Mouse (Mus musculus): ENCODE results near the gene Alg9. TPM values are rescaled to one million over a fixed set of nuclear protein-coding genes. Genes with fewer than 3 reads are reported as not detected.
A peak's percentile ranks its signal among the peaks of the same experiment; 100 is the strongest.
"Not testable (repeated sequence)": the region's sequence is repeated elsewhere in the genome, so short reads cannot be mapped to it uniquely, and the experiment has no call there.

Alg9 gene
- polyA plus RNA-seq, 1 experiment from 2014 or later, result 14.3 TPM

DNA sequence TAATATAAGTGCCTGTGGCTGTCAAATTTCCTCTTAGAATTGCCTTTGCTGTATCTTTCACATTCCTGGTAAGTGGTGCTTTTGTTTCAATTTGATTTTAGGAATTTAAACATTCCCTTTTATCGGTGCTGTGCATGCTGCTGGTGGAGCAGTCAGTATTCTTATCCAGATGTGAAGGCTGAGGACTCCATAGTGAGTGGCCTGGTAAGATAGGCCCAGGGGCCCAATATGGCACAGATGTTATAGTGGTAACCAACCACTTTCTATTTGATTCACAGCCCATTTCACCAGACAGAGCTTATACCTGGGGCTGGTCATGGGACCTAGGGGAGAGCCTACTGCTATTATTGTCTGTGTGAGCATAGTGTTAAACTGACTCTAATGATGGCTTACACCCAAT, 41.7 kb downstream of the Alg9 start:
- Histone ChIP-seq H3K4me1 (replicated peaks) (peaks cover 76% of the 10 kb centered on the region), H3K27me3 (no peaks in the 10 kb centered on the region), H3K36me3 (replicated peaks) (peaks cover 24% of the 10 kb centered on the region), H3K4me3 (replicated peaks) (no peak overlapping the region), H3K27ac (replicated peaks) (peak overlapping the region; percentile 86), H3K9ac (no peak overlapping the region), H3K4me2 (0 out of 2 replicates have a peak overlapping the region, but pooled peaks have one; percentile 6), H3K9me3 (replicated peaks) (0 out of 2 replicates have a peak, but pooled peaks cover 3% of the 10 kb centered on the region)
- ATAC-seq (ENCODE audit: insufficient read depth), result peak; percentile 88
- 49% methylated on average over 1 of the region's 1 CpGs for WGBS (ENCODE audit: insufficient replicate concordance)

DNA sequence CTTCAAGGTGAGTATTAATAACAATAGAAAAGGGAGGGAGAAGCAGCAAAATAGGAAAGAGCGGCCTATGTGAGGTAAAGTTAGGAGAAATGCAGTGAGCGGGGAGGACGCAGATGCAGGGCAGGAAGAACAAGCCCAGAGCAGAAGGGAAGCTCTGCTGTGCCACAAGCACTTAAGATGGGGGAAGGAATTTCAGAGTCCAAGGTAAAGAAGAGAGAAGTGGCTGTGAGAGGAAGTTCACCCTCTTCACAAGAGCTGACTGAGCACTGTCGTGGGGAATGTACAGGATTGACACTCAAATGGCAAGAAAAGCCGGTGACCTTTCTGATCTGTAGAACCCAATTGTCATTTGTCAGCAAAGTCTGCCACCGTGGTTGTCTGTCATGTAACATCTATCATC, 43.2 kb downstream of the Alg9 start:
- Histone ChIP-seq H3K27ac (replicated peaks) (peak overlapping the region; percentile 86), H3K9ac (no peak overlapping the region), H3K36me3 (replicated peaks) (peaks cover 30% of the 10 kb centered on the region), H3K4me1 (replicated peaks) (peaks cover 76% of the 10 kb centered on the region), H3K9me3 (replicated peaks) (0 out of 2 replicates have a peak, but pooled peaks cover 3% of the 10 kb centered on the region), H3K27me3 (no peaks in the 10 kb centered on the region), H3K4me3 (replicated peaks) (no peak overlapping the region), H3K4me2 (no peak overlapping the region)
- WGBS (ENCODE audit: insufficient replicate concordance), result 64% methylated on average over 6 of the region's 6 CpGs
- no peak for ATAC-seq (ENCODE audit: insufficient read depth)

DNA sequence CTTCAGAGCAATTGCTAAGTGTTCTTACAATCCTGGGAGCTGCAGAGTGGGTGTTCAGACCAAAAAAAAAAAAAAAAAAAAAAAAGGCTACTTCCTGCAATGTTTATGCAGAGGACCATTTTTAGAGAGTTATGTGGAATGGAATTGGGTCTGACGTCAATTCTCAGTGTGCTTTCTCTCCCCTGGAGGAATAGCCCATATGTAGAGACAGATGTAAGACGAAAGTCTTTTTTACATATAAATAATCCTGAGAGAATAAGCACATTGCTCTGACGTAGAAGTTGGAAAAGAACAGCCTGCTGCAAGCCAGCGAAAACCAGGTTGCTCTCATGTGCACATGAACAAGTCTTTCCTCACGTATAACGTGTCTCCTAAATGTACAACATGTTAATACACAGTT, 44.9 kb downstream of the Alg9 start:
- Histone ChIP-seq H3K27me3 (no peaks in the 10 kb centered on the region), H3K36me3 (replicated peaks) (peaks cover 31% of the 10 kb centered on the region), H3K4me2 (no peak overlapping the region), H3K9me3 (replicated peaks) (0 out of 2 replicates have a peak, but pooled peaks cover 3% of the 10 kb centered on the region), H3K27ac (replicated peaks) (peak overlapping the region; percentile 66), H3K4me3 (replicated peaks) (no peak overlapping the region), H3K9ac (no peak overlapping the region), H3K4me1 (replicated peaks) (peaks cover 77% of the 10 kb centered on the region)
- 83% methylated on average over 6 of the region's 6 CpGs for WGBS (ENCODE audit: insufficient replicate concordance)
- no peak for ATAC-seq (ENCODE audit: insufficient read depth)

DNA sequence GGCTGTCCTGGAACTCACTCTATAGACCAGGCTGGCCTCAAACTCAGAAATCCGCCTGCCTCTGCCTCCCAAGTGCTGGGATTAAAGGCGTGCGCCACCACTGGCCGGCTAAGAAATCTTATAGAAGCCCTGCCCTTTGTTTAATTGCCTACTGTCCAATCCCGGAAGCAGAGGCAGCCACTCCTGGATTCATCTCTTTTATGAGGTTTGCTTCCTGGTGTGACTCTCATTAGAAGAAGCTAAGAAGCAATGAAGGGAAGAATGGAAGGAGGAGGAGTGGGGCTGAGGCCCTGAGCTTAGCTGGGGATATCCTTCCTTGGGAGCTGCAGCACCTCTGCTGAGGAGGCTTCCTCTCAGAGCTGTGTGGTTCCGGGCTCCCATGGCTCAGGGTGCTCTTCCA, 46.8 kb downstream of the Alg9 start:
- Histone ChIP-seq H3K27ac (replicated peaks) (peak overlapping the region; percentile 61), H3K9ac (no peak overlapping the region), H3K4me1 (replicated peaks) (peaks cover 81% of the 10 kb centered on the region), H3K27me3 (no peaks in the 10 kb centered on the region), H3K4me2 (no peak overlapping the region), H3K9me3 (replicated peaks) (0 out of 2 replicates have a peak, but pooled peaks cover under 1% of the 10 kb centered on the region), H3K36me3 (replicated peaks) (peaks cover 30% of the 10 kb centered on the region), H3K4me3 (replicated peaks) (no peak overlapping the region)
- ATAC-seq (ENCODE audit: insufficient read depth), result no peak
- WGBS (ENCODE audit: insufficient replicate concordance), result 88% methylated on average over 6 of the region's 6 CpGs

DNA sequence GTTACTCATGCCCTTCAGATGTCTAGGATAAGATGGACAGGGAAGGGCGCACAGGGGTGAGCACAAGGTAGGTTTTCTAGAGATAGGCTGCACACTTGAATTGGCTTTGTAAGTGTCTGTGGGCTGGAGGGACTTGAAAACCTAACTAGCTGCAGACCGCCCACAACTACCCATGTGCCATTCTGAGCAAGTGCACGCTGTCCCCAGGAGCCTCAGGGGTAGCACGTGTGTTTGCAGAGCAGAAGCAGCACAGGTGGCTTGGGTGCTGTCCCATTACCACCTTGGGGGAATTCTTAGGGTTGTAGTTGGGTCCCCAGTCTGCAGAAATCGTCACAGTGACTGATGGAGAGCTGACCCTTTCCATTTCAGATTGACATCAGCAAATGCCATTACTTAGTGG, 47.4 kb downstream of the Alg9 start:
- no peak for ATAC-seq (ENCODE audit: insufficient read depth)
- peaks cover 76% of the 10 kb centered on the region for H3K4me1 ChIP-seq (replicated peaks)
- H3K9ac ChIP-seq, result no peak overlapping the region
- no peaks in the 10 kb centered on the region for H3K27me3 ChIP-seq
- H3K36me3 ChIP-seq (replicated peaks), result peaks cover 24% of the 10 kb centered on the region
- no peak overlapping the region for H3K4me3 ChIP-seq (replicated peaks)
- H3K9me3 ChIP-seq (replicated peaks), result no peaks in the 10 kb centered on the region
- H3K27ac ChIP-seq (replicated peaks), result peak overlapping the region; percentile 61
- no peak overlapping the region for H3K4me2 ChIP-seq
- 87% methylated on average over 5 of the region's 5 CpGs for WGBS (ENCODE audit: insufficient replicate concordance)

DNA sequence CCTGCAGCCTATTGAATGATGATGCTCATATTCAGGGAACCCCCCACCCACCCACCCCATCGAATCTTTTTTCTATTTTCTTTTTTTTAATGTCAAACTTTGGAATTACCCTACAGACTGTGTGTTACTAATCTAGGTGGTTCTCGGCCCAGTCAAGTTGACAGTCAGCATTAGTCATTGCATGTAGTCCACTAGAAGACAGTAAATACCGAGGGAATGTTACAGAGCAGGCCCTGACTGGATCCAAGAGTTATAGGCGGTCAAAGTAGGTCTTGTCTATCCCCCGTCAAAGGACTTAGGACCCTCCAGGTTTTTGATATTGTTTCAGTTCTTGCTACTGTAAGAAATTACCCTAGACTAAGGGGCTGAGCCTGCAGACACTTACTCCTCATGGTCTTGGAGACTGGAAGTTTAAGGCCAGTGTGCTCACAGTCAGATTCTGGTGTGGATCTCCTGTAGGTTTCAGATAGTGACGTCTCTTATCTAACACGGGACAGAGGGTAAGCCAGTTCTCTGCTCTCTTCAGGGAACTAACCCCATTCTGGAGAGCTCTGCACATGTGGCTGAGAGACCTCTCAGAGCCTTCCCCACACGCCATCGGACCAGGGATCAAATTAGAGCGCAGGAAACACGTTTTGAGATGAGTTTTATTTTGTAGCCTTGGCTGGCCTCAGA, 49.1 kb downstream of the Alg9 start:
- Histone ChIP-seq H3K4me1 (replicated peaks) (peaks cover 61% of the 10 kb centered on the region), H3K27ac (replicated peaks) (peak overlapping the region; percentile 92), H3K9ac (peak overlapping the region; percentile 47), H3K4me3 (replicated peaks) (peak overlapping the region; percentile 27), H3K27me3 (no peaks in the 10 kb centered on the region), H3K4me2 (peak overlapping the region; percentile 63), H3K36me3 (replicated peaks) (peaks cover 25% of the 10 kb centered on the region), H3K9me3 (replicated peaks) (no peaks in the 10 kb centered on the region)
- 29% methylated on average over 11 of the region's 11 CpGs for WGBS (ENCODE audit: insufficient replicate concordance)
- peak; percentile 100 for ATAC-seq (ENCODE audit: insufficient read depth)

DNA sequence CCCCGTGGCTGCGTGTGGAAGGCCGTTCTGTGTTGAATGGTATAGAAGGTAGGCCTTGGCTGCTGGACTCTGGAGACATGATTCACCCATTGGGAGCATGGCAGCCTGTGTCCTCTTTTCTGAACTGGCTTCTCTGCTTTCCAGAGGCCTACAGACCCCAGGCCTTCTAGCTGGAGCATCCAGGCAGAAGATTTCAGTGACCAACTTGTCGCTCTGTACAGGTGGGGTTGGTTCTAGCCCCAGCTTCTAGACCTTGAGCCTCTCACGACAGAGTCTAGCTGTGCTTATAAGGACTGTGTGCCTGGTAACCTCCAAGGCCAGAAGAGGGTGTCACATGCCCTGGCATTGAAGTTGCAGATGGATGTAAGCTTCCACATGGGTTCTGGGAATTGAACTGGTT, 56.7 kb downstream of the Alg9 start:
- 86% methylated on average over 5 of the region's 5 CpGs for WGBS (ENCODE audit: insufficient replicate concordance)
- Histone ChIP-seq H3K9ac (no peak overlapping the region), H3K27ac (replicated peaks) (peak overlapping the region; percentile 70), H3K4me1 (replicated peaks) (peaks cover 45% of the 10 kb centered on the region), H3K4me2 (no peak overlapping the region), H3K4me3 (replicated peaks) (no peak overlapping the region), H3K36me3 (replicated peaks) (0 out of 2 replicates have a peak, but pooled peaks cover 10% of the 10 kb centered on the region), H3K9me3 (replicated peaks) (no peaks in the 10 kb centered on the region), H3K27me3 (no peaks in the 10 kb centered on the region)
- ATAC-seq (ENCODE audit: insufficient read depth), result no peak

DNA sequence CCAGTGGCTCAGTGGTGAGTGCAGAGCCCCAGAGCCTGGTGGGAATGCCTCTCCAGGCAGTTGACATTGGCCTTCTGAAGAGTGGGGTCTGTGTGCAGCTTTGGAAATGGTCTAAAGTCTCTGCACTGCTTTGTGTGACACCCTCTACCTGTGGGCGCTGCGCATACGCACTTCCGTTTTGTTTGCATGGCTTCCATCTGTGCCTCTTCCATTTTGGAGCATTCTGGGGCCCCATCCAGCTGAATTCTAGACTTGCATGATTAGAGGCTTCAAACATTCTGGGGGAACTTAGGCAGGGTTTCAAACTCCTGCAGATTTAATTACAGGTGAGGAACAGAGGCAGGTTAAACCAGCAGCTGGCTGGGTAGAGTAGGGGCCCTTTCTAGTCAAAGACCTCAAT, 57.3 kb downstream of the Alg9 start:
- 91% methylated on average over 4 of the region's 4 CpGs for WGBS (ENCODE audit: insufficient replicate concordance)

DNA sequence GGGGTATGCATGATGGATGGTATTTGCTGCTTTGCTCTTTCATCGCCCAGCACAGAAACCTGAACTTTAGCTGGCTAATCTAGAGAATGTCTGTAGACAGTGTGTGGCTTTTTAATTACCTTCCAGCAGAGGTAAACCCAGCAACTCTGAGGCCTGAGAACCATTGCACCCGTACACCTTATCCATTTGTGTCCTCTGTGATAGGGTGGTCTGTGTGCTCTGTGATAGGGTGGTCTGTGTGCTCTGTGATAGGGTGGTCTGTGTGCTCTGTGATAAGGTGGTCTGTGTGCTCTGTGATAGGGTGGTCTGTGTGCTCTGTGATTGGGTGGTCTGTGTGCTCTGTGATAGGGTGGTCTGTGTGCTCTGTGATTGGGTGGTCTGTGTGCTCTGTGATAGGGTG, 57.8 kb downstream of the Alg9 start:
- ATAC-seq (ENCODE audit: insufficient read depth), result peak; percentile 55; the same call in 1 of the 2 replicates
- WGBS (ENCODE audit: insufficient replicate concordance), result 50% methylated on average over 2 of the region's 2 CpGs

More for the DNA sequence above, 57.3 kb downstream of the Alg9 start:
- H3K27me3 ChIP-seq, result no peaks in the 10 kb centered on the region
- no peaks in the 10 kb centered on the region for H3K9me3 ChIP-seq (replicated peaks)
- H3K9ac ChIP-seq, result no peak overlapping the region
- peak overlapping the region; percentile 51; the same call in 1 of the 2 replicates for H3K27ac ChIP-seq (replicated peaks)
- H3K36me3 ChIP-seq (replicated peaks), result 0 out of 2 replicates have a peak, but pooled peaks cover 10% of the 10 kb centered on the region
- no peak overlapping the region for H3K4me3 ChIP-seq (replicated peaks)
- H3K4me1 ChIP-seq (replicated peaks), result peaks cover 48% of the 10 kb centered on the region
- ATAC-seq (ENCODE audit: insufficient read depth), result no peak
- H3K4me2 ChIP-seq, result no peak overlapping the region

DNA sequence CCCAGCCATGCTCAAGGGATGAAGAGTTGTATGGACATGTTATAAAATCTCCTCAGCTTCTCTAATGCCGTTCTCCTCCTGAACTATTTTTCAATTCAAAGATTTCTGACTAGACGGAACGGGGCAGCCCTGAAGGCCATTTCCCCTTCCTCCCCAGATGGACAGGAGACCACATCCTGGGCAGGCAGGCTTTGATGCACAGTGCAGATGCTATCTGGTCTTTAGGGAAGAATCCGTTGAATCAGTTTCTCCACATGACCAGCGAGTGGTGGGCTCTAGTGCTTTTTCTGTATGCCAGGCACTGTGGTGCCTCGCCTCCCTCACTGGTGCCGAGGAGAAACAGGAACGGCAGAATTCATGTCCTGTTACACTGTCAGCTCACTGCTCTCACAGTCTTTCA, 59.0 kb downstream of the Alg9 start:
- no peaks in the 10 kb centered on the region for H3K9me3 ChIP-seq (replicated peaks)
- H3K36me3 ChIP-seq (replicated peaks), result peaks cover 8% of the 10 kb centered on the region; the same call in 1 of the 2 replicates
- H3K4me3 ChIP-seq (replicated peaks), result no peak overlapping the region
- H3K4me1 ChIP-seq (replicated peaks), result peaks cover 48% of the 10 kb centered on the region
- H3K27ac ChIP-seq (replicated peaks), result no peak overlapping the region
- H3K4me2 ChIP-seq, result no peak overlapping the region
- H3K9ac ChIP-seq, result no peak overlapping the region
- ATAC-seq (ENCODE audit: insufficient read depth), result no peak
- 56% methylated on average over 8 of the region's 8 CpGs for WGBS (ENCODE audit: insufficient replicate concordance)
- no peaks in the 10 kb centered on the region for H3K27me3 ChIP-seq

More for the DNA sequence above, 57.8 kb downstream of the Alg9 start:
- H3K9me3 ChIP-seq (replicated peaks); H3K9ac ChIP-seq; H3K4me3 ChIP-seq (replicated peaks); H3K4me2 ChIP-seq; H3K36me3 ChIP-seq (replicated peaks); H3K27me3 ChIP-seq: not testable (repeated sequence)
- H3K27ac ChIP-seq (replicated peaks), result 0 out of 2 replicates have a peak overlapping the region, but pooled peaks have one; percentile 51
- H3K4me1 ChIP-seq (replicated peaks), result peaks cover 48% of the 10 kb centered on the region

DNA sequence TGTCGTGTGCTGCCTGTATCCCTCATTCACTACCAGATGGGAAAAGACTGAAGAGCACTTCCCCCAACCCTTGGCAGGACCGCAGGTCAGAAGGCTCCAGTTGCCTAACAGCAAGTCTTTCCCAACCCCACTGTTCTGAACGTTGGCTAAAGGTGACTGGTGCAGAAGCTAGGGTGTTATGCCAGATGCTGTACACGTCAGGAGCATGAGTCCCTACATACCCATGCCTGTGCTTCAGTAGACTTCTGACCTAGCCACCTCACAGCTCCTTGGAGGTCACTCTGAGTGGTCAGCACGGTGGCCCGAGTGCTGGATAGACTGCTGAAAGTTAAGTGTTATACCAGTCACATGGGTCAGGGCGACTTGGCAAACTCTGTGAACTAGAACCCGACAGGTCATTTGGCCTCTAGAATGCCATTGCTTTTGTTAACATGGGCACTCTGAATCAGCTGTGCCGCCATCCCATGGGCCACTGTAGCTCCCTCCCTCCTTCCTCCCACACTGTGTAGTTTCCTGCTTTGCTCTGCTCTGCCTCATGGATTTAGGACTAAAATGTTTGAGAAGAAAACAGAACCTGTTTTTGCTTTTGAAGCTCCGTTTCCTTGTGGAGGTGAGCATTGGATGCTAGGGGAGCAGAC, 60.4 kb downstream of the Alg9 start:
- Histone ChIP-seq H3K9me3 (replicated peaks) (no peaks in the 10 kb centered on the region), H3K27me3 (no peaks in the 10 kb centered on the region), H3K4me1 (replicated peaks) (peaks cover 53% of the 10 kb centered on the region), H3K4me3 (replicated peaks) (no peak overlapping the region), H3K36me3 (replicated peaks) (peaks cover 8% of the 10 kb centered on the region; the same call in 1 of the 2 replicates), H3K27ac (replicated peaks) (peak overlapping the region; percentile 53), H3K9ac (no peak overlapping the region), H3K4me2 (no peak overlapping the region)
- peak; percentile 48; the same call in 1 of the 2 replicates for ATAC-seq (ENCODE audit: insufficient read depth)
- WGBS (ENCODE audit: insufficient replicate concordance), result 73% methylated on average over 10 of the region's 10 CpGs

Measured in liver, embryonic 15.5 days (tissue).